Mouse (Mus musculus) megakaryocyte, embryonic 14.5 days (primary cell): ENCODE data around the gene Nell1.

Source experiments
- FLI1 ChIP-seq: IDR thresholded peaks from 2 replicates; pipeline ENCODE4 v1.6.1; 2012; ENCODE audit warnings: low read length, inconsistent platforms, mixed read lengths
- GATA1 ChIP-seq: IDR thresholded peaks from 3 replicates; pipeline ENCODE4 v1.6.1; 2012; ENCODE audit warnings: mixed read lengths, low read length, inconsistent platforms, borderline replicate concordance

GRCm38 (mm10) chr7:50614101-50614500 lies 639.4 kb downstream of the Nell1 start:
- TF ChIP-seq FLI1 = no peak
- TF ChIP-seq GATA1 = no peak
